Mouse (Mus musculus) megakaryocyte, embryonic 14.5 days (primary cell): ENCODE measurements around the gene Stx4a.

ENCODE experiments used
- FLI1 ChIP-seq: IDR thresholded peaks from 2 replicates; pipeline ENCODE4 v1.6.1; 2012; ENCODE audit warnings: low read length, inconsistent platforms, mixed read lengths
- GATA1 ChIP-seq: IDR thresholded peaks from 3 replicates; pipeline ENCODE4 v1.6.1; 2012; ENCODE audit warnings: mixed read lengths, low read length, inconsistent platforms, borderline replicate concordance

GRCm38 (mm10) chr7:127778350-127778749 is 45.7 kb upstream of the Stx4a start:
- TF ChIP-seq GATA1, result no peak
- no peak for TF ChIP-seq FLI1
